Mouse (Mus musculus): ENCODE results near the gene Dut. TPM values are rescaled to one million over a fixed set of nuclear protein-coding genes. Genes with fewer than 3 reads are reported as not detected.
"Not testable (repeated sequence)": the region's sequence is repeated elsewhere in the genome, so short reads cannot be mapped to it uniquely, and the experiment has no call there.

The Dut gene
- polyA plus RNA-seq, 1 experiment from 2014 or later = 220 TPM

GRCm38 (mm10) chr2:125263753-125264152, 16.8 kb downstream of the Dut start:
- Histone ChIP-seq H3K36me3 (ENCODE audit: control insufficient read depth, insufficient read depth, low read length) (no peaks in the 10 kb centered on the region), H3K9ac (ENCODE audit: low read length) (no peak overlapping the region), H3K27me3 (ENCODE audit: control insufficient read depth, insufficient read depth, low read length) (no peaks in the 10 kb centered on the region), H3K27ac (ENCODE audit: low read depth, low read length) (no peak overlapping the region), H3K9me3 (ENCODE audit: control insufficient read depth, low read length) (no peaks in the 10 kb centered on the region), H3K4me2 (no peak overlapping the region), H3K4me1 (ENCODE audit: control insufficient read depth, insufficient read depth, low read length) (no peaks in the 10 kb centered on the region), H3K4me3 (ENCODE audit: low read depth, low read length) (no peak overlapping the region)
- DNase-seq (ENCODE audit: low spot score, missing footprints) = no peak
- ATAC-seq (ENCODE audit: low FRiP score) = no peak
- WGBS = 38% methylated on average over 9 of the region's 9 CpGs

DNA sequence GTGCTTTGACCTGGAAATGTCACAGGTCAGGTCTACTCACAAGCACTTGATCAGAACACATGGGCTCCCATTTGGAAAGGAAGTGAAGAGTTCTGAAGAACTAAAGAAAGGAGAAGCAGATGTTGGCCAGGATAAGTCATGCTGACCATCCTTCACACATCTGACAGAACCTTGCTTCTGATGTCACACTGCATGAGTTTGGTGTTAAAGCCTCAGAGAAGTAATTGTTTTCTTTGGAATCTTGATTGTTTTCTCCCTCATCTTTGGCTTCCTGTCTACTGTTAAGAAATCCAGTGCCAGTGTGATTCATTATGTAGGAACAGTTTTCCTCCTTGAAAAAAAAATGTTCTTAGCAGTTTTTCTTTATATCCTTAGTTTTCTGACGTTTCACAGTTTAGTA, 21.9 kb downstream of the Dut start:
- no peaks in the 10 kb centered on the region; the same call in 1 of the 2 replicates for H3K9me3 ChIP-seq (ENCODE audit: control insufficient read depth, low read length)
- ATAC-seq (ENCODE audit: low FRiP score) (no peak), DNase-seq (ENCODE audit: low spot score, missing footprints) (no peak)
- no peak overlapping the region for H3K4me3 ChIP-seq (ENCODE audit: low read depth, low read length)
- no peak overlapping the region for H3K27ac ChIP-seq (ENCODE audit: low read depth, low read length)
- H3K4me2 ChIP-seq = no peak overlapping the region
- H3K9ac ChIP-seq (ENCODE audit: low read length) = no peak overlapping the region
- 69% methylated on average over 1 of the region's 1 CpGs for WGBS
- no peaks in the 10 kb centered on the region for H3K27me3 ChIP-seq (ENCODE audit: control insufficient read depth, insufficient read depth, low read length)
- no peaks in the 10 kb centered on the region for H3K36me3 ChIP-seq (ENCODE audit: control insufficient read depth, insufficient read depth, low read length)
- H3K4me1 ChIP-seq (ENCODE audit: control insufficient read depth, insufficient read depth, low read length) = no peaks in the 10 kb centered on the region

GRCm38 (mm10) chr2:125275617-125276016, 28.6 kb downstream of the Dut start:
- Histone ChIP-seq H3K27me3 (ENCODE audit: control insufficient read depth, insufficient read depth, low read length) (no peaks in the 10 kb centered on the region), H3K9me3 (ENCODE audit: control insufficient read depth, low read length) (no peaks in the 10 kb centered on the region; the same call in 1 of the 2 replicates), H3K4me1 (ENCODE audit: control insufficient read depth, insufficient read depth, low read length) (no peaks in the 10 kb centered on the region), H3K27ac (ENCODE audit: low read depth, low read length) (no peak overlapping the region), H3K4me3 (ENCODE audit: low read depth, low read length) (no peak overlapping the region), H3K36me3 (ENCODE audit: control insufficient read depth, insufficient read depth, low read length) (no peaks in the 10 kb centered on the region), H3K4me2 (no peak overlapping the region), H3K9ac (ENCODE audit: low read length) (no peak overlapping the region)
- WGBS = 63% methylated on average over 5 of the region's 5 CpGs
- ATAC-seq (ENCODE audit: low FRiP score) (no peak), DNase-seq (ENCODE audit: low spot score, missing footprints) (no peak)

DNA sequence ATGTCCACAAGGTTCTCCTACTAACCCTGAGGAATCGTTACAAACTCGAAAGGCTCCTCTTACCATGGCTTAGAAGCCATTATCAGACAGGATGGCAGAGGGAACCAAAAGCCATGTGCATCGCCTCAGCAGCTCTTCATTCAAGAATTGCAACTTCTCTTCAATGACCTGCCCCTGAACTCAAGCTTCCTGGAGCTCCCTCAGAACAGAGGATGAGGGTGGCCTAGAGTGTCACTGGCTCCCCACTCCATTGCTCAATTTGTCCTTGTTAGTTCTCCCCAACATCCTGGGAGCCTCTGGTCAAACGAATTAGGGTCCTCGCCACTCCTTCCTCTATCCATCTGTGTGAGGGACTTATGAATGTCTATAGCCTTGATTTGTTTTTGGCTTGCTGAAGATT, 29.7 kb downstream of the Dut start:
- no peak overlapping the region for H3K27ac ChIP-seq (ENCODE audit: low read depth, low read length)
- ATAC-seq (ENCODE audit: low FRiP score) = no peak
- H3K4me1 ChIP-seq (ENCODE audit: control insufficient read depth, insufficient read depth, low read length) = no peaks in the 10 kb centered on the region
- WGBS = 82% methylated on average over 5 of the region's 5 CpGs
- no peaks in the 10 kb centered on the region for H3K36me3 ChIP-seq (ENCODE audit: control insufficient read depth, insufficient read depth, low read length)
- no peaks in the 10 kb centered on the region for H3K27me3 ChIP-seq (ENCODE audit: control insufficient read depth, insufficient read depth, low read length)
- H3K4me2 ChIP-seq = no peak overlapping the region
- H3K9me3 ChIP-seq (ENCODE audit: control insufficient read depth, low read length) = no peaks in the 10 kb centered on the region
- no peak for DNase-seq (ENCODE audit: low spot score, missing footprints)
- no peak overlapping the region for H3K4me3 ChIP-seq (ENCODE audit: low read depth, low read length)
- no peak overlapping the region for H3K9ac ChIP-seq (ENCODE audit: low read length)

DNA sequence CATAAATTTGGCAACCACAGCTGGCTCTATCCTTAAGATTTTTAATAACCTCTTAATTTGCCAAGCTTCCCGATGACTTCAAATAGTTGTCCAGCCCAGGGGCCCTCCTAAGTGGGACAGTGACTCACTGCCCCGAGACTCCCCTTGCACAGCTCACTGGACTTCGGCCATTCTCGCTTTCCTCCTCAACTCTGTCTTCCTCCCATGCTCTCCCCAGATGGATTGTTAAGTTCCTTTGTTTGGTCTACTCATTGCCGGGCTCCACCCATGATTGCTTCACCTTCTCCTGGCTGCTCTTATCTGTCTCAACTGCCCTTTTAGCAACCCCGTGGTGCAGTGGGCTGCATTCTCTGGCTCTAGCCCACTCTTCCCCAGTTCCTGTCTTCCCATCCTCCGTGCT, 31.5 kb downstream of the Dut start:
- 73% methylated on average over 7 of the region's 7 CpGs for WGBS
- H3K36me3 ChIP-seq (ENCODE audit: control insufficient read depth, insufficient read depth, low read length) = no peaks in the 10 kb centered on the region
- H3K4me1 ChIP-seq (ENCODE audit: control insufficient read depth, insufficient read depth, low read length) = no peaks in the 10 kb centered on the region

DNA sequence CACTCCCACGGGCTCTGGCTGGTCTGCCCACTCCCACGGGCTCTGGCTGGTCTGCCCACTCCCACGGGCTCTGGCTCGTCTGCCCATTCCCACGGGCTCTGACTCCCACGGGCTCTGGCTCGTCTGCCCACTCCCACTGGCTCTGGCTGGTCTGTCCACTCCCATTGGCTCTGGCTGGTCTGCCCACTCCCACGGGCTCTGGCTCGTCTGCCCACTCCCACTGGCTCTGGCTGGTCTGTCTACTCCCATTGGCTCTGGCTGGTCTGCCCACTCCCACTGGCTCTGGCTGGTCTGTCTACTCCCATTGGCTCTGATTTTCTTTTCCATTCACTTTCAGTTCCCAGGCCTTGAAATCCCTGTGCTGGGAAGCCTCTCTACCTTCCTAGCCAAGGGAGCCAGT, 33.0 kb downstream of the Dut start:
- H3K27me3 ChIP-seq (ENCODE audit: control insufficient read depth, insufficient read depth, low read length); H3K9ac ChIP-seq (ENCODE audit: low read length); DNase-seq (ENCODE audit: low spot score, missing footprints); H3K9me3 ChIP-seq (ENCODE audit: control insufficient read depth, low read length); H3K36me3 ChIP-seq (ENCODE audit: control insufficient read depth, insufficient read depth, low read length); H3K4me2 ChIP-seq; H3K27ac ChIP-seq (ENCODE audit: low read depth, low read length); H3K4me1 ChIP-seq (ENCODE audit: control insufficient read depth, insufficient read depth, low read length); H3K4me3 ChIP-seq (ENCODE audit: low read depth, low read length); ATAC-seq (ENCODE audit: low FRiP score): not testable (repeated sequence)
- WGBS = 83% methylated on average over 9 of the region's 9 CpGs

More for the DNA sequence above, 31.5 kb downstream of the Dut start:
- no peak for ATAC-seq (ENCODE audit: low FRiP score)
- DNase-seq (ENCODE audit: low spot score, missing footprints) = no peak
- Histone ChIP-seq H3K4me2 (no peak overlapping the region), H3K27ac (ENCODE audit: low read depth, low read length) (no peak overlapping the region), H3K4me3 (ENCODE audit: low read depth, low read length) (no peak overlapping the region), H3K9me3 (ENCODE audit: control insufficient read depth, low read length) (no peaks in the 10 kb centered on the region), H3K27me3 (ENCODE audit: control insufficient read depth, insufficient read depth, low read length) (no peaks in the 10 kb centered on the region), H3K9ac (ENCODE audit: low read length) (no peak overlapping the region)

- Histone ChIP-seq H3K27ac (ENCODE audit: low read depth, low read length) (no peak overlapping the region), H3K27me3 (ENCODE audit: control insufficient read depth, insufficient read depth, low read length) (no peaks in the 10 kb centered on the region), H3K9ac (ENCODE audit: low read length) (no peak overlapping the region), H3K4me2 (no peak overlapping the region), H3K9me3 (ENCODE audit: control insufficient read depth, low read length) (no peaks in the 10 kb centered on the region), H3K36me3 (ENCODE audit: control insufficient read depth, insufficient read depth, low read length) (no peaks in the 10 kb centered on the region), H3K4me3 (ENCODE audit: low read depth, low read length) (no peak overlapping the region), H3K4me1 (ENCODE audit: control insufficient read depth, insufficient read depth, low read length) (no peaks in the 10 kb centered on the region)
- DNase-seq (ENCODE audit: low spot score, missing footprints) (no peak), ATAC-seq (ENCODE audit: low FRiP score) (no peak)
- WGBS = 71% methylated on average over 14 of the region's 14 CpGs
Measured at GRCm38 (mm10) chr2:125282334-125283206, 35.6 kb downstream of the Dut start.

- DNase-seq (ENCODE audit: low spot score, missing footprints) = no peak
- no peak for ATAC-seq (ENCODE audit: low FRiP score)
- WGBS = 72% methylated on average over 4 of the region's 4 CpGs
Measured at GRCm38 (mm10) chr2:125285777-125286176, 38.8 kb downstream of the Dut start.

DNA sequence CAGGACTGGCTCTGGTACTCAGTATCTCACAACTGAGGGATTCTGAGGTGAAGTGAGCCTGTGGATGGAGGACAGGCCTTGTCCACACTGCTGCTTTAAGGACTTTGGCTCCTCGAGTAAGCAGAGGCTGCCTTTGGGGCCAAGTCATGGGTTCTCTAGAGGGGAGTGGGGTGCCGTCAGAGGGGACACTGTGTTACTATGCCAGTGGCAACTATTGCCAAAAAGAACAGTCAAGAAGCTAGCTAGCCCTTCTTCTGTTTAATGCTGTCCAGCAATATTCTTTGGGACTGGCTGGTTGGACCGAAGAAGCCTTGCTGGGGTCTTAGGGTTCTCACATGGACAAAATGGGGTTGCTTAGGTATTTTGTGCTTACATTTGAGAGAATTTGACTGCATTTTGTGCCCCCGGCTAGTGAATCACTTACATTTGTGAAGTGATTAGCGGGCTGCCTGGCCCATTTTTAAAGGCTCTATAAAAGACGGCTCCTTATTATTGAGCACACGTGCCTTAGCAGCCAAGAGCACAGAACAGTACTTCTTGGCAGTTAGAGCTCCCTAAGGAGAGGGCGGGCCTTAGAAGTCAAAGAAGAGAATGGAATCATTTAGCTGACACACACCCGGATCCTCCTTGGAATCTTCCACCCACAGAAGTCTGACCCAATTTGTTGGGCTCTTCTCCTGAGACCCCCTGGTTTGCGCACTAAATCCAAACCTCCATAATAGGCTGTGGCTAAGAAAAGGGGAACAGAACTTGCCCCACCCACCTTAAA, 43.4 kb downstream of the Dut start:
- Histone ChIP-seq H3K27me3 (ENCODE audit: control insufficient read depth, insufficient read depth, low read length) (no peaks in the 10 kb centered on the region), H3K9ac (ENCODE audit: low read length) (no peak overlapping the region), H3K27ac (ENCODE audit: low read depth, low read length) (no peak overlapping the region), H3K4me3 (ENCODE audit: low read depth, low read length) (no peak overlapping the region), H3K36me3 (ENCODE audit: control insufficient read depth, insufficient read depth, low read length) (no peaks in the 10 kb centered on the region), H3K9me3 (ENCODE audit: control insufficient read depth, low read length) (no peaks in the 10 kb centered on the region), H3K4me2 (no peak overlapping the region), H3K4me1 (ENCODE audit: control insufficient read depth, insufficient read depth, low read length) (no peaks in the 10 kb centered on the region)
- DNase-seq (ENCODE audit: low spot score, missing footprints) (no peak), ATAC-seq (ENCODE audit: low FRiP score) (no peak)
- WGBS = 80% methylated on average over 10 of the region's 10 CpGs

More at GRCm38 (mm10) chr2:125285777-125286176, 38.8 kb downstream of the Dut start:
- H3K4me2 ChIP-seq = no peak overlapping the region
- H3K9me3 ChIP-seq (ENCODE audit: control insufficient read depth, low read length) = no peaks in the 10 kb centered on the region
- H3K9ac ChIP-seq (ENCODE audit: low read length) = no peak overlapping the region
- no peak overlapping the region for H3K27ac ChIP-seq (ENCODE audit: low read depth, low read length)
- no peaks in the 10 kb centered on the region for H3K27me3 ChIP-seq (ENCODE audit: control insufficient read depth, insufficient read depth, low read length)
- H3K36me3 ChIP-seq (ENCODE audit: control insufficient read depth, insufficient read depth, low read length) = no peaks in the 10 kb centered on the region
- H3K4me1 ChIP-seq (ENCODE audit: control insufficient read depth, insufficient read depth, low read length) = no peaks in the 10 kb centered on the region
- no peak overlapping the region for H3K4me3 ChIP-seq (ENCODE audit: low read depth, low read length)

Measured in midbrain, embryonic 11.5 days (tissue).